Mouse (Mus musculus) C2C12 (cell line): ENCODE data around the gene Phf14. TPM values are rescaled to one million over a fixed set of nuclear protein-coding genes. Genes with fewer than 3 reads are reported as not detected.

ENCODE experiments used
- H3K27me3 ChIP-seq: one replicate; pipeline ENCODE4 v1.6.1; 2011; ENCODE audit not compliant: control insufficient read depth, insufficient read depth, insufficient read length
- H3K36me3 ChIP-seq: one replicate; pipeline ENCODE4 v1.6.1; 2011; ENCODE audit not compliant: control insufficient read depth, insufficient read depth
- H3K4me3 ChIP-seq: one replicate; pipeline ENCODE4 v1.5.1; 2011; ENCODE audit warnings: mild to moderate bottlenecking, control low read depth; ENCODE audit not compliant: poor library complexity, insufficient read depth, severe bottlenecking
- H3K79me2 ChIP-seq: one replicate; pipeline ENCODE4 v1.6.1; 2011; ENCODE audit not compliant: control insufficient read depth, insufficient read depth
- H3K79me3 ChIP-seq: one replicate; pipeline ENCODE4 v1.6.1; 2011; ENCODE audit warnings: low read depth, control low read depth
- H3ac ChIP-seq: one replicate; pipeline ENCODE3; 2011; ENCODE audit warnings: low read depth; ENCODE audit not compliant: control insufficient read depth, insufficient read length
- CEBPB ChIP-seq: IDR thresholded peaks from one replicate; pipeline ENCODE4 v1.6.1; 2011; ENCODE audit warnings: low read depth, mild to moderate bottlenecking, control low read depth, moderate library complexity
- CTCF ChIP-seq: IDR thresholded peaks from one replicate; pipeline ENCODE4 v1.5.1; 2011; ENCODE audit not compliant: control insufficient read depth, insufficient read depth, insufficient read length
- FOSL1 ChIP-seq: IDR thresholded peaks from one replicate; pipeline ENCODE4 v1.8.0; 2011; ENCODE audit warnings: mild to moderate bottlenecking, low read length; ENCODE audit not compliant: poor library complexity, insufficient read depth, severe bottlenecking
- MAX ChIP-seq: IDR thresholded peaks from one replicate; pipeline ENCODE4 v1.6.1; 2011; ENCODE audit warnings: mild to moderate bottlenecking, control low read depth
- MYOD1 ChIP-seq: IDR thresholded peaks from one replicate; pipeline ENCODE4 v1.6.1; 2011; ENCODE audit warnings: low read depth; ENCODE audit not compliant: control insufficient read depth, insufficient read length
- MYOG ChIP-seq: IDR thresholded peaks from one replicate; pipeline ENCODE4 v1.6.1; 2011; ENCODE audit not compliant: control insufficient read depth, insufficient read length; ENCODE audit errors: extremely low read depth
- USF1 ChIP-seq: IDR thresholded peaks from one replicate; pipeline ENCODE4 v1.6.1; 2011; ENCODE audit warnings: low read depth, mild to moderate bottlenecking, control low read depth, moderate library complexity
- polyA plus RNA-seq: library from polyadenylated mRNA; unstranded; fragments of >200 nt; fragmentation: generic; extraction: Trizol; gene quantifications from one replicate; pipeline ENCODE4 v1.2.1, GENCODE M21; 2012; ENCODE audit warnings: missing spikeins

Gene Phf14
- polyA plus RNA-seq, 1 experiment = 10.4 TPM

DNA sequence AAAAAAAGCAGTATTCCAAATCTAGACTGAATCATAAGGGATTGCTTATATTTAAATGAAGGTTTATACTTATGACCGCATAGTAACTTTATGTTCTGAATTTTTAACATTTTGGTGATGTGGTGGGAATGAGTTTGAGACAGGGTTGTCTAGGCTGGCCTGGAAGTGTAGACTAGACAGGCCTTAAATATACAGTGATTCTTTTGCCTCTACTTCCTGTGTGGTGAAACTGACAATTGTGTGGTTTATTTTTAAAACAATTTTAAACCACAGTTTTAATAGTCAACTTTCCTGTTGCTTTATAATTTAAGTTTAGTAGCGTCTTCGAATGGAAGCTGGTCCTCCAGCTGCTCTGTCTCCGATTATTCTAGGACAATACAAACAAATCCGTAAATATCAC is 104.5 kb downstream of the Phf14 start:
- TF ChIP-seq MAX = no peak
- TF ChIP-seq USF1 = no peak
- TF ChIP-seq FOSL1 = no peak
- TF ChIP-seq MYOD1 = no peak
- no peak for TF ChIP-seq MYOG
- no peak for TF ChIP-seq CTCF
- TF ChIP-seq CEBPB = no peak
- H3K27me3 ChIP-seq = no peaks in the 10 kb centered on the region
- peaks cover 16% of the 10 kb centered on the region for H3K36me3 ChIP-seq
- no peaks in the 10 kb centered on the region for H3K79me3 ChIP-seq
- H3K4me3 ChIP-seq = no peak overlapping the region
- no peaks in the 10 kb centered on the region for H3K79me2 ChIP-seq
- H3ac ChIP-seq = no peak overlapping the region

DNA sequence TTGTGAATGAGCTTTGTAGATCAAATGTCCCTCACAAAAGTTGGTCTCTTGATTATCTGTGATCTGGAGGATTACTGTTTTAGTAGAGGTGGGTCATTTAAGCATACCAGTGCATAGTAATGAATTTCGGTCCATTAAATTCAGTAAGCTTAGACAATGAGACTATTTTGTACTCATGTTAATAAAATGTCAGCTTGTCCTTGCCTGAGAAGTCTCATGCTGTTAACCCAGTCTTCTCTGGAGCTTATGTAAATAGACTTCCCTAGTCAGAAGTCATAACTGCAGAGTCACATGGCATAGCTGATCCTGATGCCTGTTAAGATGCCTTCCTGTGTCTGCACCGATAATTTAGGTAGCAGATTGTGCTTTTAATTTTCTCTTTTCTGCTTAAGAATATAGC is 106.4 kb downstream of the Phf14 start:
- H3K27me3 ChIP-seq = no peaks in the 10 kb centered on the region
- TF ChIP-seq CEBPB (no peak), MYOG (no peak), CTCF (no peak), MYOD1 (no peak), MAX (no peak), FOSL1 (no peak), USF1 (no peak)
- H3K79me2 ChIP-seq = no peaks in the 10 kb centered on the region
- H3ac ChIP-seq = no peak overlapping the region
- no peaks in the 10 kb centered on the region for H3K79me3 ChIP-seq
- H3K36me3 ChIP-seq = peaks cover 20% of the 10 kb centered on the region
- no peak overlapping the region for H3K4me3 ChIP-seq

DNA sequence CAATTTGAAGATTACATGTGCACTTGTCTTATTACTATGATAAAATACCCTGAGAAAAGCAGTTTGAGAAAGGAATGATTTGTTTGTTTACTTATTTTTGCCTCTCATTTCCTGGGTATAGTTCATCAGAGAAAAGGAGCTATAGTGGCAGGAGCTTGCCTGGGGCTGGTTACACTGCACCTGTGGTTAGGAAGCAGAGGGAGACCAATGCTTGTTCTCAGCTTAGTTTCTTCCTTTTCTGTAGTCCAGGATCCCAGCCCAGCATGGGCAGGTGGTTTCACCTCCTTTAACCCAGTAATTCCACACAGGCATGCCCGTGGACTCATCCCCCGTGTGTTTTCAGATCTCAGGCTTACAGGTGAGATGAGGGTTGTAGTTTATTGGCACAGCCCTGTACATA is 107.1 kb downstream of the Phf14 start:
- Histone ChIP-seq H3K36me3 (peaks cover 19% of the 10 kb centered on the region), H3K27me3 (no peaks in the 10 kb centered on the region), H3ac (no peak overlapping the region), H3K79me3 (no peaks in the 10 kb centered on the region), H3K4me3 (no peak overlapping the region), H3K79me2 (no peaks in the 10 kb centered on the region)
- TF ChIP-seq CEBPB = no peak

DNA sequence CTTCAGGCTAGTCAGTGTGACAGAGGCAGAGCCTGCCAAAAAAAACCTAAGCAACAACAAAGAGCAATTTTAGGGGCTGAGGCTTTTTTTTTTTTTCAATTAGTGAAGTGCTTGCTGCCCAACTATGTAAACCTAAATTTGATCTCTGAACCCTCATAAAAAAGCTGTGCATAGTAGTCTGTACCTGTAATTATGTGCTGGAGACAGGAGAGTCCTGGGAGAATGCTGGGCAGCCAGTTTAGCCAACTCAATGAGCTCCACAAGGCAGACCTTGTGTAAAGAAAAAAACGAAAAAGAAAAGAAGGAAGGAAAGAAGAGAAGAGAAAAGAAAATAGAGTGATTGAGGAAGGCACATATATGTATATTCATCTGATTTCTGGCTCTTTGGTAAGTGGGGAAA is 112.1 kb downstream of the Phf14 start:
- no peak for TF ChIP-seq USF1
- no peak for TF ChIP-seq MYOG
- no peak for TF ChIP-seq MYOD1
- no peak for TF ChIP-seq MAX
- no peak for TF ChIP-seq CEBPB
- TF ChIP-seq CTCF = no peak
- no peak for TF ChIP-seq FOSL1
- no peaks in the 10 kb centered on the region for H3K27me3 ChIP-seq
- peaks cover 23% of the 10 kb centered on the region for H3K36me3 ChIP-seq
- no peaks in the 10 kb centered on the region for H3K79me3 ChIP-seq
- H3K79me2 ChIP-seq = no peaks in the 10 kb centered on the region
- H3ac ChIP-seq = no peak overlapping the region
- H3K4me3 ChIP-seq = no peak overlapping the region

DNA sequence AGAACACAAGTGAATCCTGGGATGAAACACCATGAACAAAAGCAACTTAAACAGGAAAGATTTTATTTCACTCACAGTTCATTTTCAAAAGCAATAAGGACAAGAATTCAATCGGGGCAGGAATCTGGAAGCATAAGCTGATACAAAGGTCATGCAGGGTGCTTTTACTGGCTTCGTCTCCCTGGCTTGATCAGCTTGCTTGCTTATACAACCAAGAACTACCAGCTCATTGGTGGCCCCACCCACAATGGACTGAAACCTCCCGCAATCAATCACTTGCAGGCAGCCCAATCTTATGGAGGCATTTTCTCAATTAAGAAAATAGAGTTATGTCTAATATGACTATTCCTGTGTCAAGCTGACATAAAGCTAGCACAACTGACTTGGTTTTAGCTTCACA is 112.5 kb downstream of the Phf14 start:
- H3K4me3 ChIP-seq = no peak overlapping the region
- no peak for TF ChIP-seq MYOG
- TF ChIP-seq FOSL1 = no peak
- TF ChIP-seq CEBPB = no peak
- TF ChIP-seq USF1 = no peak
- no peak for TF ChIP-seq MAX
- TF ChIP-seq CTCF = no peak
- no peak for TF ChIP-seq MYOD1
- peaks cover 20% of the 10 kb centered on the region for H3K36me3 ChIP-seq
- no peaks in the 10 kb centered on the region for H3K27me3 ChIP-seq
- no peaks in the 10 kb centered on the region for H3K79me3 ChIP-seq
- no peak overlapping the region for H3ac ChIP-seq
- no peaks in the 10 kb centered on the region for H3K79me2 ChIP-seq

DNA sequence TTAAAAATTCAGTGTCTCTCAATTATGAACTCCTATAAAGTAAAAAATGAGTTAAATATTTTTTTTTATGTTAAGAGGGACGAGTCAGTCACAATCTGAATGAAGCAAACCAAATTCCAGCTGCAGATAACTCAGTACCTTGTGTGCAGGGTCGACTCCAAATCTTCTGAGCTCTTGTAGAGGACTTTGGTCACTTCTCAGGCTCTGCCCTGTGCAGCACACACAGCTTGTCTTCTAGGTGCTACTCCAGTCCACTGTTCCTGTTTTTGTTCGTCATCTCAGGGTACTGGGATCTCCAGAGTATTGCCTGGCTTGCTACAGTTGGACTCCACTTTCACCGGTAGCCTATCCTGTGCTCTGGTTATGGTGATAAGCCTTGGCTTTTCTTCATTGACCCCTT is 113.1 kb downstream of the Phf14 start:
- H3K79me2 ChIP-seq = no peaks in the 10 kb centered on the region
- no peak for TF ChIP-seq MYOG
- TF ChIP-seq CEBPB = no peak
- TF ChIP-seq FOSL1 = no peak
- no peak for TF ChIP-seq USF1
- H3K79me3 ChIP-seq = no peaks in the 10 kb centered on the region
- H3K27me3 ChIP-seq = no peaks in the 10 kb centered on the region
- no peak overlapping the region for H3ac ChIP-seq
- H3K4me3 ChIP-seq = no peak overlapping the region
- peaks cover 20% of the 10 kb centered on the region for H3K36me3 ChIP-seq
